Mouse (Mus musculus): ENCODE results near the gene Aldh3a2. TPM values are rescaled to one million over a fixed set of nuclear protein-coding genes. Genes with fewer than 3 reads are reported as not detected.
A peak's percentile ranks its signal among the peaks of the same experiment; 100 is the strongest.
"Not testable (repeated sequence)": the region's sequence is repeated elsewhere in the genome, so short reads cannot be mapped to it uniquely, and the experiment has no call there.

Gene Aldh3a2
- total RNA-seq, 2 experiments from 2014 or later: 53.5 to 58.7 TPM

- DNase-seq (ENCODE audit: low spot score in 2 of 2): no peak
Measured at GRCm38 (mm10) chr11:61175778-61176177, 91.5 kb downstream of the Aldh3a2 start.

- peak; percentile 99 for DNase-seq (ENCODE audit: low spot score in 2 of 2)
Measured at GRCm38 (mm10) chr11:61174821-61175658, 92.2 kb downstream of the Aldh3a2 start, which contains the start of gene Usp22. Gene Usp22 (minus strand): TSS chr11:61175055.

- peak; percentile 78 to 81 for DNase-seq (ENCODE audit: low spot score in 2 of 2)
Measured at GRCm38 (mm10) chr11:61174291-61174820, 92.9 kb downstream of the Aldh3a2 start.

- DNase-seq (ENCODE audit: low spot score in 2 of 2): not testable (repeated sequence)
Measured at GRCm38 (mm10) chr11:61173477-61173876, 93.8 kb downstream of the Aldh3a2 start.

Other genes starting within 250 kb of the Aldh3a2 start
- gene Kcnj12, start 244.9 kb downstream of the Aldh3a2 start, total RNA-seq (2021): 1 to 10 TPM; 7.4 to 8.2 TPM
- gene Tnfrsf13b, start 140.7 kb downstream of the Aldh3a2 start, total RNA-seq (2021): 1 to 10 TPM; 1.4 to 2.5 TPM
- 100 to 1,000 TPM; 453 to 469 TPM for gene Usp22, start 92.4 kb downstream of the Aldh3a2 start, total RNA-seq (2021)
- 1 to 10 TPM; 1.4 to 1.8 TPM for gene Aldh3a1, start 59.9 kb downstream of the Aldh3a2 start, total RNA-seq (2021)
- gene Slc47a2, start 75.4 kb upstream of the Aldh3a2 start, total RNA-seq (2021): under 1 TPM; 0.30 to 0.40 TPM
- gene Slc47a1, start 110.9 kb upstream of the Aldh3a2 start, total RNA-seq (2021): 1 to 10 TPM; 1.1 to 1.9 TPM
- 100 to 1,000 TPM; 201 to 230 TPM for gene Rnf112, start 186.7 kb upstream of the Aldh3a2 start, total RNA-seq (2021)
- 10 to 100 TPM; 10.6 to 11.2 TPM for gene Mfap4, start 218.0 kb upstream of the Aldh3a2 start, total RNA-seq (2021)
- gene Mapk7, start 226.9 kb upstream of the Aldh3a2 start, total RNA-seq (2021): 10 to 100 TPM; 46.0 to 51.1 TPM
- gene B9d1, start 237.7 kb upstream of the Aldh3a2 start, total RNA-seq (2021): 10 to 100 TPM; 30.8 to 34.2 TPM